Mouse (Mus musculus) cerebellum, adult 2 months (tissue): Measurements from ENCODE around the gene Fau.

ENCODE experiments used
- CTCF ChIP-seq: fragments of 200-500 bp; IDR thresholded peaks from 2 replicates; pipeline ENCODE4 v1.5.1; 2011; ENCODE audit warnings: low read depth, mild to moderate bottlenecking, control low read depth, low read length, moderate library complexity, borderline replicate concordance; ENCODE audit not compliant: insufficient read depth
- POLR2A ChIP-seq: fragments of 200-500 bp; IDR thresholded peaks from 2 replicates; pipeline ENCODE4 v1.6.1; 2011; ENCODE audit warnings: low read length, control low read depth, borderline replicate concordance; ENCODE audit not compliant: insufficient read depth

GRCm38 (mm10) chr19:6071261-6071660, 13.6 kb downstream of the Fau start:
- TF ChIP-seq CTCF (no peak), POLR2A (no peak)
